Mouse (Mus musculus): ENCODE measurements around the gene Cnnm4. TPM values are rescaled to one million over a fixed set of nuclear protein-coding genes. Genes with fewer than 3 reads are reported as not detected.

The Cnnm4 gene
- polyA plus RNA-seq, 1 experiment from 2014 or later: 10.9 TPM

DNA sequence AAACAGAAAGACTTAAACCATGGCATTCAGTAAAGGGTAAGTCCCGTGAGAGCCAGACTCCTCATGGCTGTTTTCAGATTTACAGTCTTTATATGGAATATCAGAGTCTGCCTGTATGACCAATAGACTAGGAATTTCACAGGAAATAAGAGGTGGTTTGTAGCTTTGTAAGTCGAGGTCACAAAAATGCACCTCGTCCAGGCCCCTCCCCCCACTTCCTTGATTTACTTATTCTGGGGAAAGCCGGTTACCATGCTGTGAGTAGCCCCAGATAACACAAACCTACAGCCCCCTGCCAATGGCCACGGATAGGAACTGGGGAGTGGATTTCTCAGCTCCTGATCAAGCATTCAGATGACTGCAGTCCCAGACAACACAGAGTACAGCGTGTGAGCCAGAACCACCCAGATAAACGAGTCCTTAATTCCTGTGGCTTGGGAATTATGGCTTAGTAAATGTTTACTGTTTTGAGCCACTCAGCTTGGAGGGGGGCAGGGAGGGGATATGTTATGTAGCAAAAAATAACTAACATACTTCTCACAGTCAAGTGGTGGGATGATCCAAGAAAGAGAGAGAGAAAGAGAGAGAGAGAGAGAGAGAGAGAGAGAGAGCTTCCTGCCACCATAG is 13.9 kb upstream of the Cnnm4 start:
- Histone ChIP-seq H3K4me1 (ENCODE audit: insufficient read depth) (no peaks in the 10 kb centered on the region), H3K9ac (no peak overlapping the region), H3K36me3 (ENCODE audit: insufficient read depth) (no peaks in the 10 kb centered on the region), H3K27me3 (ENCODE audit: insufficient read depth, low read length) (no peaks in the 10 kb centered on the region), H3K9me3 (ENCODE audit: low read depth, low read length) (no peaks in the 10 kb centered on the region), H3K27ac (ENCODE audit: low read depth) (no peak overlapping the region), H3K4me2 (no peak overlapping the region; the same call in 1 of the 2 replicates), H3K4me3 (ENCODE audit: low read depth, low read length) (no peak overlapping the region)
- no peak for TF ChIP-seq CTCF (IDR thresholded peaks at IDR 0.05; ENCODE audit: low read depth)
- ATAC-seq (ENCODE audit: insufficient read depth): no peak
- peak; percentile 46 for DNase-seq
- WGBS: 16% methylated on average over 7 of the region's 7 CpGs

- no peaks in the 10 kb centered on the region for H3K9me3 ChIP-seq (ENCODE audit: low read depth, low read length)
- no peak for DNase-seq
- no peak overlapping the region for H3K9ac ChIP-seq
- H3K27ac ChIP-seq (ENCODE audit: low read depth): no peak overlapping the region
- no peak for ATAC-seq (ENCODE audit: insufficient read depth)
- H3K36me3 ChIP-seq (ENCODE audit: insufficient read depth): no peaks in the 10 kb centered on the region
- no peak overlapping the region for H3K4me2 ChIP-seq
- H3K27me3 ChIP-seq (ENCODE audit: insufficient read depth, low read length): no peaks in the 10 kb centered on the region
- no peak overlapping the region for H3K4me3 ChIP-seq (ENCODE audit: low read depth, low read length)
- no peak for TF ChIP-seq CTCF (IDR thresholded peaks at IDR 0.05; ENCODE audit: low read depth)
- no peaks in the 10 kb centered on the region for H3K4me1 ChIP-seq (ENCODE audit: insufficient read depth)
- 74% methylated on average over 5 of the region's 5 CpGs for WGBS
Measured at GRCm38 (mm10) chr1:36458169-36458568, 13.3 kb upstream of the Cnnm4 start.

DNA sequence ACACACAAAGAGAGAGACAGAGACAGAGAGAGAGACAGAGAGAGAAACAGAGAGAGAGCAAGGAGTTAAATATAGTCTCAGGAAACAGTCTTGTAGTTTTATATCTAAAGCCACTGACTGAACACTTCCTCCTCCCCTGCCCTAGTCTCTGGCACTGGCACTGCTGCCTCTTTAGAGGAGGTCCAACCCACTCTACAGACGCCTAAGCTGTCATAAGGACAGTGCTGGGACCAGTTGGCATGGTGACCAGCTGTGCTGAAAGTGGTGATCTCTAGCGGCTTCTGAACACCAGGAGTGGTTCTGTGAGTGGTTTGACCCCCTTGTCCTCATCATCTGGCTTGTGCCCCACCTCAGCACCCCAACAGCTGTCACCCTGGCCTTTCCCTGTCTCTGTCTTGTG is 9.6 kb upstream of the Cnnm4 start:
- ATAC-seq (ENCODE audit: insufficient read depth): no peak
- Histone ChIP-seq H3K4me2 (no peak overlapping the region), H3K36me3 (ENCODE audit: insufficient read depth) (no peaks in the 10 kb centered on the region), H3K9ac (no peak overlapping the region), H3K4me1 (ENCODE audit: insufficient read depth) (no peaks in the 10 kb centered on the region), H3K27ac (ENCODE audit: low read depth) (no peak overlapping the region), H3K4me3 (ENCODE audit: low read depth, low read length) (no peak overlapping the region), H3K27me3 (ENCODE audit: insufficient read depth, low read length) (no peaks in the 10 kb centered on the region), H3K9me3 (ENCODE audit: low read depth, low read length) (no peaks in the 10 kb centered on the region)
- TF ChIP-seq CTCF (IDR thresholded peaks at IDR 0.05; ENCODE audit: low read depth): no peak
- 20% methylated on average over 2 of the region's 2 CpGs for WGBS
- no peak for DNase-seq

GRCm38 (mm10) chr1:36465641-36466160 is 5.7 kb upstream of the Cnnm4 start:
- no peak for TF ChIP-seq CTCF (IDR thresholded peaks at IDR 0.05; ENCODE audit: low read depth)
- ATAC-seq (ENCODE audit: insufficient read depth) (no peak), DNase-seq (no peak)
- H3K9me3 ChIP-seq (ENCODE audit: low read depth, low read length): no peaks in the 10 kb centered on the region
- H3K4me2 ChIP-seq: no peak overlapping the region
- no peaks in the 10 kb centered on the region for H3K36me3 ChIP-seq (ENCODE audit: insufficient read depth)
- H3K9ac ChIP-seq: no peak overlapping the region
- H3K4me3 ChIP-seq (ENCODE audit: low read depth, low read length): no peak overlapping the region
- H3K4me1 ChIP-seq (ENCODE audit: insufficient read depth): no peaks in the 10 kb centered on the region
- 25% methylated on average over 4 of the region's 4 CpGs for WGBS
- H3K27ac ChIP-seq (ENCODE audit: low read depth): no peak overlapping the region
- H3K27me3 ChIP-seq (ENCODE audit: insufficient read depth, low read length): no peaks in the 10 kb centered on the region

DNA sequence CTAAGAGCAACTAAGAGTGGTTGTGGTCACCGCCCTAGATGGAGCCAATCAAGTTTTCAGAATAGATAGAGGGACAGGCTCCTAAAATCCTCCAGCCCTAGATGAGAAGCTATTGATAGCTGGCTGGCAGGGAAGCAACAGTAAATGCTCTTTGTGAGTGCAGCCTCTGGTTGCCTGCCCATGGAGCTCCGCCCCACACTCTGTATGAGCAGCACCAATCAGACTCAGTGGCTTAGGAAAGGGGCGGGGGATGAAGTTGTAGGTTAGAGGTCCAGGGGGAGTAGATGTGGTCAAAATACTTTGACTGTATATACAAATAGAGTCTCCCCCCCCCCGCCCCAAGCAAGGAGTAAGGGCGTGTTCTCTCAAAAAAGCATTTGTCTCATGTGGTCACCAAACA is 4.0 kb upstream of the Cnnm4 start:
- Histone ChIP-seq H3K4me2 (no peak overlapping the region), H3K27ac (ENCODE audit: low read depth) (no peak overlapping the region), H3K9me3 (ENCODE audit: low read depth, low read length) (no peaks in the 10 kb centered on the region), H3K4me3 (ENCODE audit: low read depth, low read length) (no peak overlapping the region), H3K4me1 (ENCODE audit: insufficient read depth) (peaks cover 5% of the 10 kb centered on the region), H3K36me3 (ENCODE audit: insufficient read depth) (no peaks in the 10 kb centered on the region), H3K27me3 (ENCODE audit: insufficient read depth, low read length) (no peaks in the 10 kb centered on the region), H3K9ac (no peak overlapping the region)
- WGBS: 61% methylated on average over 5 of the region's 5 CpGs
- TF ChIP-seq CTCF (IDR thresholded peaks at IDR 0.05; ENCODE audit: low read depth): no peak
- ATAC-seq (ENCODE audit: insufficient read depth) (no peak), DNase-seq (no peak)

GRCm38 (mm10) chr1:36469811-36470444 is 1.5 kb upstream of the Cnnm4 start:
- 43% methylated on average over 2 of the region's 2 CpGs for WGBS
- no peak overlapping the region for H3K27ac ChIP-seq (ENCODE audit: low read depth)

DNA sequence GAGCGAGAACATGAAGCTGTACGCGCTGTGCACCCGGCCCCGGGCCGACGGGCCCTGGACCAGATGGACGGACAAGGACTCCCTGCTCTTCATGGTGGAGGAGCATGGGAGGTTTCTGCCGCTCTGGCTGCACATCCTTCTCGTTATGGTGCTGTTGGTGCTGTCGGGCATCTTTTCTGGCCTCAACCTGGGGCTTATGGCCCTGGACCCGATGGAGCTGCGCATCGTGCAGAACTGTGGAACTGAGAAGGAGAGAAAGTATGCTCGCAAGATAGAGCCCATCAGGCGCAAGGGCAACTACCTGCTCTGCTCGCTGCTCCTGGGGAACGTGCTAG is 653 bp downstream of the Cnnm4 start:
- H3K9me3 ChIP-seq (ENCODE audit: low read depth, low read length): no peaks in the 10 kb centered on the region
- no peak overlapping the region for H3K27ac ChIP-seq (ENCODE audit: low read depth)
- TF ChIP-seq CTCF (IDR thresholded peaks at IDR 0.05; ENCODE audit: low read depth): no peak
- peak overlapping the region; percentile 89 for H3K4me2 ChIP-seq
- no peaks in the 10 kb centered on the region for H3K27me3 ChIP-seq (ENCODE audit: insufficient read depth, low read length)
- 9% methylated on average over 18 of the region's 18 CpGs for WGBS
- peak overlapping the region; percentile 55 for H3K4me3 ChIP-seq (ENCODE audit: low read depth, low read length)
- DNase-seq (no peak), ATAC-seq (ENCODE audit: insufficient read depth) (peak; percentile 25; the same call in 1 of the 2 replicates)
- H3K9ac ChIP-seq: peak overlapping the region; percentile 65
- no peaks in the 10 kb centered on the region for H3K36me3 ChIP-seq (ENCODE audit: insufficient read depth)
- H3K4me1 ChIP-seq (ENCODE audit: insufficient read depth): peaks cover 36% of the 10 kb centered on the region

More at GRCm38 (mm10) chr1:36469811-36470444, 1.5 kb upstream of the Cnnm4 start:
- DNase-seq (no peak), ATAC-seq (ENCODE audit: insufficient read depth) (no peak)
- TF ChIP-seq CTCF (IDR thresholded peaks at IDR 0.05; ENCODE audit: low read depth): no peak
- H3K4me1 ChIP-seq (ENCODE audit: insufficient read depth): peaks cover 29% of the 10 kb centered on the region
- no peak overlapping the region for H3K4me2 ChIP-seq
- no peaks in the 10 kb centered on the region for H3K9me3 ChIP-seq (ENCODE audit: low read depth, low read length)
- H3K27me3 ChIP-seq (ENCODE audit: insufficient read depth, low read length): no peaks in the 10 kb centered on the region
- H3K4me3 ChIP-seq (ENCODE audit: low read depth, low read length): no peak overlapping the region
- H3K36me3 ChIP-seq (ENCODE audit: insufficient read depth): no peaks in the 10 kb centered on the region
- no peak overlapping the region for H3K9ac ChIP-seq

All from lung, embryonic 14.5 days (tissue).